Comparison of ENCODE assay signal across 21 mouse cellular contexts in genomic region chr9:41198501-41199265, GRCm38 (mm10). TPM values are rescaled to one million over a fixed set of nuclear protein-coding genes. Genes with fewer than 3 reads are reported as not detected.
DNase-seq lines count a peak whose midpoint lies in the region; ATAC-seq and TF ChIP-seq lines count a peak whose summit lies in the region.
"Had no signal": no experiment of that assay in that cellular context is flagged by ENCODE, and none has a peak within 500 bp of the region (broad histone marks: within the 10 kb centered on the region; RNA-seq: fewer than 3 reads in every experiment).

No protein-coding gene starts in this region.

- H3K27ac ChIP-seq in hindbrain, embryonic 14.5 days, result 0 out of 2 replicates have a peak overlapping the region, but pooled peaks have one; percentile 14
- H3K27ac ChIP-seq in hindbrain, embryonic 11.5 days (ENCODE audit: low read depth, low read length), result no peak overlapping the region
- H3K27ac ChIP-seq in midbrain, postnatal 0 days (ENCODE audit: low read depth, low read length), result no peak overlapping the region
- H3K27ac ChIP-seq in midbrain, embryonic 13.5 days, result no peak overlapping the region
- H3K27ac ChIP-seq: embryonic facial prominence, embryonic 15.5 days; heart, embryonic 13.5 days; intestine, embryonic 15.5 days; limb, embryonic 13.5 days; liver, embryonic 13.5 days; stomach, postnatal 0 days had no signal

- no peak overlapping the region for H3K4me3 ChIP-seq in hindbrain, embryonic 14.5 days (replicated peaks; ENCODE audit: low read length)
- H3K4me3 ChIP-seq in hindbrain, embryonic 11.5 days (ENCODE audit: low read depth, low read length), result no peak overlapping the region
- H3K4me3 ChIP-seq in midbrain, postnatal 0 days (ENCODE audit: low read depth, low read length), result no peak overlapping the region
- H3K4me3 ChIP-seq in midbrain, embryonic 13.5 days (replicated peaks), result no peak overlapping the region
- H3K4me3 ChIP-seq: embryonic facial prominence, embryonic 15.5 days; heart, embryonic 13.5 days; intestine, embryonic 15.5 days; limb, embryonic 13.5 days; liver, embryonic 13.5 days had no signal

- H3K4me2 ChIP-seq in hindbrain, embryonic 14.5 days (replicated peaks), result no peak overlapping the region
- no peak overlapping the region for H3K4me2 ChIP-seq in hindbrain, embryonic 11.5 days (replicated peaks; ENCODE audit: low read depth, low read length)
- H3K4me2 ChIP-seq in midbrain, postnatal 0 days (ENCODE audit: low read depth, low read length, poor library complexity, severe bottlenecking), result no peak overlapping the region
- no peak overlapping the region for H3K4me2 ChIP-seq in midbrain, embryonic 13.5 days (replicated peaks)
- H3K4me2 ChIP-seq: embryonic facial prominence, embryonic 15.5 days; heart, embryonic 13.5 days; intestine, embryonic 15.5 days; limb, embryonic 13.5 days; liver, embryonic 13.5 days; lung, embryonic 14.5 days had no signal

- H3K36me3 ChIP-seq in hindbrain, embryonic 14.5 days (replicated peaks; ENCODE audit: control insufficient read depth, insufficient read depth), result no peaks in the 10 kb centered on the region
- no peaks in the 10 kb centered on the region for H3K36me3 ChIP-seq in hindbrain, embryonic 11.5 days (ENCODE audit: control insufficient read depth, insufficient read depth, low read length)
- H3K36me3 ChIP-seq in midbrain, postnatal 0 days (ENCODE audit: insufficient read depth, low read length), result no peaks in the 10 kb centered on the region
- no peaks in the 10 kb centered on the region for H3K36me3 ChIP-seq in midbrain, embryonic 13.5 days
- H3K36me3 ChIP-seq: embryonic facial prominence, embryonic 15.5 days; heart, embryonic 13.5 days; intestine, embryonic 15.5 days; limb, embryonic 13.5 days; liver, embryonic 13.5 days had no signal

- 71% methylated on average over 12 of the region's 12 CpGs for WGBS in hindbrain, embryonic 14.5 days
- WGBS in hindbrain, embryonic 11.5 days, result 75% methylated on average over 12 of the region's 12 CpGs
- 75% methylated on average over 12 of the region's 12 CpGs for WGBS in midbrain, postnatal 0 days
- 79% methylated on average over 12 of the region's 12 CpGs for WGBS in midbrain, embryonic 13.5 days

- no peaks in the 10 kb centered on the region for H3K4me1 ChIP-seq in hindbrain, embryonic 14.5 days (replicated peaks; ENCODE audit: control insufficient read depth, insufficient read depth, low read length)
- no peaks in the 10 kb centered on the region for H3K4me1 ChIP-seq in hindbrain, embryonic 11.5 days (replicated peaks; ENCODE audit: control insufficient read depth, insufficient read depth, low read length)
- no peaks in the 10 kb centered on the region for H3K4me1 ChIP-seq in midbrain, postnatal 0 days (ENCODE audit: insufficient read depth, low read length)
- H3K4me1 ChIP-seq in midbrain, embryonic 13.5 days (replicated peaks), result no peaks in the 10 kb centered on the region
- H3K4me1 ChIP-seq: heart, embryonic 13.5 days; intestine, embryonic 15.5 days had no signal

- DNase-seq in hindbrain, embryonic 14.5 days (ENCODE audit: low spot score), result no peak
- DNase-seq in hindbrain, embryonic 11.5 days (ENCODE audit: low spot score), result no peak
- DNase-seq in midbrain, postnatal 0 days (ENCODE audit: low spot score), result peak; percentile 34
- peak; percentile 94 for DNase-seq in cerebellum, adult 8-10 months
- DNase-seq in heart, adult 8-10 months (ENCODE audit: low spot score), result no peak
- DNase-seq: heart, postnatal 36 days; kidney, adult 9 months; kidney, postnatal 25 days; liver, embryonic 13.5 days; lung, embryonic 14.5 days; retina, postnatal 1 day; right cerebral cortex, postnatal 4 days; thymus, postnatal 25 days had no signal

- H3K9ac ChIP-seq in hindbrain, embryonic 14.5 days, result no peak overlapping the region
- H3K9ac ChIP-seq in hindbrain, embryonic 11.5 days (ENCODE audit: low read depth, low read length), result no peak overlapping the region
- H3K9ac ChIP-seq in midbrain, postnatal 0 days (replicated peaks; ENCODE audit: low read length, poor library complexity, severe bottlenecking), result no peak overlapping the region
- no peak overlapping the region for H3K9ac ChIP-seq in midbrain, embryonic 13.5 days (replicated peaks)
- H3K9ac ChIP-seq: embryonic facial prominence, embryonic 15.5 days; heart, embryonic 13.5 days; intestine, embryonic 15.5 days; limb, embryonic 13.5 days; liver, embryonic 13.5 days; lung, embryonic 14.5 days had no signal

- H3K9me3 ChIP-seq in hindbrain, embryonic 14.5 days (ENCODE audit: control insufficient read depth, low read length), result no peaks in the 10 kb centered on the region
- no peaks in the 10 kb centered on the region for H3K9me3 ChIP-seq in hindbrain, embryonic 11.5 days (ENCODE audit: control insufficient read depth, low read length)
- H3K9me3 ChIP-seq in midbrain, postnatal 0 days (ENCODE audit: low read length), result no peaks in the 10 kb centered on the region
- no peaks in the 10 kb centered on the region for H3K9me3 ChIP-seq in midbrain, embryonic 13.5 days
- H3K9me3 ChIP-seq: embryonic facial prominence, embryonic 15.5 days; heart, embryonic 13.5 days; intestine, embryonic 15.5 days; limb, embryonic 13.5 days; liver, embryonic 13.5 days had no signal

- TF ChIP-seq CTCF in midbrain, postnatal 0 days (IDR thresholded peaks at IDR 0.05), result no peak

- ATAC-seq in hindbrain, embryonic 14.5 days (ENCODE audit: low FRiP score), result no peak
- ATAC-seq in hindbrain, embryonic 11.5 days (ENCODE audit: low FRiP score), result no peak
- no peak for ATAC-seq in midbrain, postnatal 0 days (ENCODE audit: low FRiP score)
- no peak for ATAC-seq in midbrain, embryonic 13.5 days
- ATAC-seq in granulocyte monocyte progenitor cell, adult 5-6 weeks (replicated peaks; ENCODE audit: poor library complexity, severe bottlenecking), result no peak
- ATAC-seq: forebrain, embryonic 16.5 days; intestine, embryonic 15.5 days had no signal

- no peaks in the 10 kb centered on the region for H3K27me3 ChIP-seq in hindbrain, embryonic 14.5 days (ENCODE audit: control insufficient read depth, insufficient read depth, low read length)
- H3K27me3 ChIP-seq in hindbrain, embryonic 11.5 days (ENCODE audit: control insufficient read depth, insufficient read depth, low read length), result no peaks in the 10 kb centered on the region
- H3K27me3 ChIP-seq in midbrain, postnatal 0 days (ENCODE audit: insufficient read depth, low read length), result no peaks in the 10 kb centered on the region
- H3K27me3 ChIP-seq in midbrain, embryonic 13.5 days, result no peaks in the 10 kb centered on the region
- H3K27me3 ChIP-seq: embryonic facial prominence, embryonic 15.5 days; intestine, embryonic 15.5 days; limb, embryonic 13.5 days; liver, embryonic 13.5 days had no signal

RNA-seq across cellular contexts. Expression of gene Ubash3b, which starts 37.2 kb away (rescaled TPM):
- 27.6 and 32.1 TPM in 2 replicates for polyA plus RNA-seq in hindbrain, embryonic 14.5 days (2014; fragmentation: Nextera tagmentation; extraction: Ambion mirVana)
- 12.0 and 13.7 TPM in 2 replicates for polyA plus RNA-seq in hindbrain, embryonic 11.5 days (2014; fragmentation: Nextera tagmentation; extraction: Ambion mirVana)
- total RNA-seq in midbrain, postnatal 0 days (2014; rRNA removed), result 30.2 and 32.3 TPM in 2 replicates
- polyA plus RNA-seq in midbrain, postnatal 0 days (2015; fragmentation: Nextera tagmentation; extraction: Ambion mirVana), result 23.1 and 23.6 TPM in 2 replicates
- polyA plus RNA-seq in midbrain, embryonic 13.5 days (2015; fragmentation: Nextera tagmentation; extraction: Ambion mirVana), result 12.1 and 12.6 TPM in 2 replicates
- total RNA-seq in granulocyte monocyte progenitor cell, adult 5-6 weeks (2014; fragmentation: Nextera tagmentation), result 5.9 and 8.3 TPM in 2 replicates
- total RNA-seq in granulocyte monocyte progenitor cell, adult 5-6 weeks (2017), result 6.5 and 7.2 TPM in 2 replicates
- 1 to 10 TPM in 1 of 4 experiments, under 1 TPM in 3; 0.79 to 1.1 (median 0.97) TPM for total RNA-seq in heart, adult 8-10 months (2022)

Comparison
In these comparisons a context has a peak if more than half of its experiments do, and no peak if none do; other contexts are left out.
1. DNase-seq: peak in midbrain, postnatal 0 days (single experiment) and cerebellum, adult 8-10 months (single experiment); none in hindbrain, embryonic 14.5 days (single experiment), hindbrain, embryonic 11.5 days (single experiment) and heart, adult 8-10 months (single experiment).